In the genomic region with DNA sequence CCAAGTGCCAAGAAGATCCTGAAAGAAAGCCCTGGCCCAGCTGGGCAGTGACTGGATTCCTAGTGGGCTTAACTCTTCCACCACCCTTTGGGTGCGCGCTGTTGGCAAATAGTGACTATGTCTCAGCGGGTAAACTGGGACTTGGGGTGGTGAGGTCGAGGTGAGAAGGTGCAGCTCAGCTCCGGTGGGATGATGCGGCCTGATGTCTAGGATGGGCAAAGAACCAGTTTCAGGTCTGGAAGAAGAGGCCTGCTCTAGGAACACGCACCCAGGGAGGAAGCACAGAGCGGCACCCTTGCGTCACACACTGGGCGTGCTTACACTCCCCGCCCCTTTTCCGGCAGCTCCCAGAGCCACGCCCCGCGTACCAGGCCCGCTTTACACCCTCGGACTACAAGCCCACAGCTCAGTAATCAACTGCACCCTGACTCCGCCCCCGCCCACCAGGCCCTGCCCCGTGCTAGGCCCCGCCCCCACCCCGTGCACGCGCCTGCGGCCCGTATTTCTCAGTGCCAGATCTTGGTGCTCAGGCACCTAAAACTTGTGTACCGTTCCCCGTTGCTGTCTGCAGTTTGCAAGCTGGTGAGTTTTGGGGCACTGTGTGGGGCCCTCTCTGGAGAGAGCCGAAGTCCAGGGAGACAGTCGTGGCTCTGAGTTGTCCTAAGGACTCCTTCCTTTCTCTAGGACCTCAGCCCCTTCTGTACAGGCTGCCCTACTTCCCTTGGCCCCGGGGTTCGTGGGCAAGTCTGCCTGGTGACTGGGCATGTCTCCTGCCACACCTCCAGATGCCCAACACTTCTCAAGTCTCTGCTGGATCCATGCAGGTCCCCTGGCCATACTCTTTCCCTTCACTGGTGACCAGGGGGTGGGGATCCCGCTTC, we compare ENCODE assay signal across 8 mouse cellular contexts. TPM values are rescaled to one million over a fixed set of nuclear protein-coding genes. Genes with fewer than 3 reads are reported as not detected.
A peak's percentile ranks its signal among the peaks of the same experiment; 100 is the strongest.
DNase-seq lines count a peak whose midpoint lies in the region; ATAC-seq and TF ChIP-seq lines count a peak whose summit lies in the region.

A gene (plus strand): TSS at position 509 of the 881 bp plus-strand sequence.

- H3K4me1 ChIP-seq in E14TG2a.4 (replicated peaks; ENCODE audit: low read depth, low read length) = peaks cover 33% of the 10 kb centered on the region
- peaks cover 3% of the 10 kb centered on the region; the same call in 1 of the 2 replicates for H3K4me1 ChIP-seq in forebrain, embryonic 14.5 days (ENCODE audit: control insufficient read depth, insufficient read depth, low read length)
- peaks cover 21% of the 10 kb centered on the region for H3K4me1 ChIP-seq in liver, embryonic 15.5 days (replicated peaks)
- H3K4me1 ChIP-seq in neural tube, embryonic 11.5 days (ENCODE audit: control insufficient read depth, insufficient read depth, low read length) = peaks cover 3% of the 10 kb centered on the region; the same call in 1 of the 2 replicates
- H3K4me1 ChIP-seq in stomach, embryonic 16.5 days (ENCODE audit: control insufficient read depth, insufficient read depth, low read length) = peaks cover 13% of the 10 kb centered on the region; the same call in 1 of the 2 replicates

- no peak for TF ChIP-seq CTCF in E14TG2a.4 (conservative IDR thresholded peaks at IDR 0.05; ENCODE audit: low read length)

- intact Hi-C loops in heart, postnatal 10 days (cut with DNase I) = no loop called here

- no peaks in the 10 kb centered on the region; the same call in 1 of the 2 replicates for H3K27me3 ChIP-seq in E14TG2a.4 (ENCODE audit: insufficient read depth, low read length)
- no peaks in the 10 kb centered on the region for H3K27me3 ChIP-seq in forebrain, embryonic 14.5 days (replicated peaks; ENCODE audit: control insufficient read depth, insufficient read depth, low read length)
- no peaks in the 10 kb centered on the region for H3K27me3 ChIP-seq in liver, embryonic 15.5 days
- H3K27me3 ChIP-seq in neural tube, embryonic 11.5 days (ENCODE audit: control insufficient read depth, insufficient read depth, low read length) = no peaks in the 10 kb centered on the region
- no peaks in the 10 kb centered on the region for H3K27me3 ChIP-seq in stomach, embryonic 16.5 days (ENCODE audit: control insufficient read depth, insufficient read depth, low read length)

- H3K36me3 ChIP-seq in E14TG2a.4 (ENCODE audit: insufficient read depth, low read length) = peaks cover 4% of the 10 kb centered on the region; the same call in 1 of the 2 replicates
- no peaks in the 10 kb centered on the region for H3K36me3 ChIP-seq in forebrain, embryonic 14.5 days (ENCODE audit: control insufficient read depth, insufficient read depth, low read length)
- no peaks in the 10 kb centered on the region for H3K36me3 ChIP-seq in liver, embryonic 15.5 days (replicated peaks)
- H3K36me3 ChIP-seq in neural tube, embryonic 11.5 days (ENCODE audit: control insufficient read depth, insufficient read depth, low read length) = no peaks in the 10 kb centered on the region
- no peaks in the 10 kb centered on the region for H3K36me3 ChIP-seq in stomach, embryonic 16.5 days (ENCODE audit: control insufficient read depth, insufficient read depth, low read length)

- H3K4me2 ChIP-seq in forebrain, embryonic 14.5 days (ENCODE audit: low read length) = peak within 1 kb of the TSS; percentile 53
- peak within 1 kb of the TSS; percentile 67 for H3K4me2 ChIP-seq in liver, embryonic 15.5 days
- H3K4me2 ChIP-seq in neural tube, embryonic 11.5 days (ENCODE audit: low read depth) = peak within 1 kb of the TSS; percentile 37
- H3K4me2 ChIP-seq in stomach, embryonic 16.5 days (ENCODE audit: low read depth, low read length) = peak within 1 kb of the TSS; percentile 77

- peak within 1 kb of the TSS; percentile 62 for H3K9ac ChIP-seq in forebrain, embryonic 14.5 days (ENCODE audit: low read length)
- peak within 1 kb of the TSS; percentile 30; the same call in 1 of the 2 replicates for H3K9ac ChIP-seq in liver, embryonic 15.5 days
- peak within 1 kb of the TSS; percentile 49 for H3K9ac ChIP-seq in neural tube, embryonic 11.5 days (ENCODE audit: low read length)
- peak within 1 kb of the TSS; percentile 72 for H3K9ac ChIP-seq in stomach, embryonic 16.5 days (ENCODE audit: low read length)

- H3K27ac ChIP-seq in forebrain, embryonic 14.5 days (ENCODE audit: low read depth, low read length) = no peak within 1 kb of the TSS
- 0 out of 2 replicates have a peak within 1 kb of the TSS, but pooled peaks have one; percentile 24 for H3K27ac ChIP-seq in liver, embryonic 15.5 days (replicated peaks)
- no peak within 1 kb of the TSS for H3K27ac ChIP-seq in neural tube, embryonic 11.5 days (ENCODE audit: low read depth, low read length)
- peak within 1 kb of the TSS; percentile 72 for H3K27ac ChIP-seq in stomach, embryonic 16.5 days (ENCODE audit: low read length)

- peak; percentile 54 for DNase-seq in cerebellum, adult 11-12 months
- DNase-seq in forebrain, embryonic 14.5 days (ENCODE audit: low spot score) = peak; percentile 94
- peak; percentile 93 to 94 for DNase-seq in heart, postnatal 10 days
- peak; percentile 96 to 97 for DNase-seq in kidney, postnatal 4 days
- peak; percentile 93 for DNase-seq in neural tube, embryonic 11.5 days (ENCODE audit: low spot score)

- peak within 1 kb of the TSS; percentile 82 for H3K4me3 ChIP-seq in E14TG2a.4 (replicated peaks; ENCODE audit: low read length)
- H3K4me3 ChIP-seq in forebrain, embryonic 14.5 days (ENCODE audit: low read depth, low read length) = peak within 1 kb of the TSS; percentile 27
- H3K4me3 ChIP-seq in liver, embryonic 15.5 days (replicated peaks) = peak within 1 kb of the TSS; percentile 47
- H3K4me3 ChIP-seq in neural tube, embryonic 11.5 days (ENCODE audit: low read depth, low read length) = peak within 1 kb of the TSS; percentile 14; the same call in 1 of the 2 replicates
- H3K4me3 ChIP-seq in stomach, embryonic 16.5 days (replicated peaks; ENCODE audit: low read length) = peak within 1 kb of the TSS; percentile 51

- H3K9me3 ChIP-seq in E14TG2a.4 (ENCODE audit: low read length) = no peaks in the 10 kb centered on the region
- H3K9me3 ChIP-seq in forebrain, embryonic 14.5 days (replicated peaks; ENCODE audit: control insufficient read depth, low read length) = no peaks in the 10 kb centered on the region
- no peaks in the 10 kb centered on the region for H3K9me3 ChIP-seq in liver, embryonic 15.5 days (replicated peaks)
- H3K9me3 ChIP-seq in neural tube, embryonic 11.5 days (ENCODE audit: control insufficient read depth, low read length) = no peaks in the 10 kb centered on the region
- H3K9me3 ChIP-seq in stomach, embryonic 16.5 days (replicated peaks; ENCODE audit: control insufficient read depth, low read length) = no peaks in the 10 kb centered on the region

- peak; percentile 98 for ATAC-seq in forebrain, embryonic 14.5 days
- peak; percentile 98 for ATAC-seq in liver, embryonic 15.5 days (ENCODE audit: insufficient read depth)
- ATAC-seq in neural tube, embryonic 11.5 days (ENCODE audit: insufficient read depth, low FRiP score, low TSS enrichment) = peak; percentile 99
- ATAC-seq in stomach, embryonic 16.5 days (ENCODE audit: insufficient read depth, low FRiP score) = peak; percentile 100

- 12% methylated on average over 27 of the region's 33 CpGs for WGBS in forebrain, embryonic 14.5 days
- 8% methylated on average over 33 of the region's 33 CpGs for WGBS in liver, embryonic 15.5 days (ENCODE audit: insufficient replicate concordance)
- WGBS in neural tube, embryonic 11.5 days = 10% methylated on average over 33 of the region's 33 CpGs
- 9% methylated on average over 33 of the region's 33 CpGs for WGBS in stomach, embryonic 16.5 days

RNA-seq across cellular contexts. Expression of the gene that starts here (rescaled TPM):
- polyA plus RNA-seq in forebrain, embryonic 14.5 days (2014; fragmentation: Nextera tagmentation; extraction: Ambion mirVana) = 1.5 and 1.6 TPM in 2 replicates
- total RNA-seq in heart, postnatal 10 days (2021) = 1 to 10 TPM; 5.2 to 5.4 TPM
- 3.2 and 3.5 TPM in 2 replicates for polyA plus RNA-seq in liver, embryonic 15.5 days (2015; fragmentation: Nextera tagmentation; extraction: Ambion mirVana)
- polyA plus RNA-seq in neural tube, embryonic 11.5 days (2014; fragmentation: Nextera tagmentation; extraction: Ambion mirVana) = 3.7 and 4.2 TPM in 2 replicates
- polyA plus RNA-seq in stomach, embryonic 16.5 days (2015; fragmentation: Nextera tagmentation; extraction: Ambion mirVana) = 7.3 and 7.8 TPM in 2 replicates

Comparison
In these comparisons a context has a peak if more than half of its experiments do, and no peak if none do; other contexts are left out.
1. H3K4me3 ChIP-seq: peak in every context shown above with its lines; median percentile 82 in E14TG2a.4; 51 in stomach, embryonic 16.5 days; 47 in liver, embryonic 15.5 days; 27 in forebrain, embryonic 14.5 days; 14 in neural tube, embryonic 11.5 days.
2. H3K27ac ChIP-seq: peak in liver, embryonic 15.5 days (single experiment) and stomach, embryonic 16.5 days (single experiment); none in forebrain, embryonic 14.5 days (single experiment) and neural tube, embryonic 11.5 days (single experiment).
3. Peak in every context shown above with its lines, with median percentiles within 50 percentile points of each other: DNase-seq, ATAC-seq, H3K4me2 ChIP-seq and H3K9ac ChIP-seq.